Mouse (Mus musculus) embryo, embryonic 11.5 days (tissue): ENCODE data around the gene Dbn1.

Experiments
- DNase-seq: peaks from one replicate; pipeline ENCODE4 v3.0.0-alpha.2; 2012; ENCODE audit warnings: low read depth, low spot score

Dbn1 gene

DNA sequence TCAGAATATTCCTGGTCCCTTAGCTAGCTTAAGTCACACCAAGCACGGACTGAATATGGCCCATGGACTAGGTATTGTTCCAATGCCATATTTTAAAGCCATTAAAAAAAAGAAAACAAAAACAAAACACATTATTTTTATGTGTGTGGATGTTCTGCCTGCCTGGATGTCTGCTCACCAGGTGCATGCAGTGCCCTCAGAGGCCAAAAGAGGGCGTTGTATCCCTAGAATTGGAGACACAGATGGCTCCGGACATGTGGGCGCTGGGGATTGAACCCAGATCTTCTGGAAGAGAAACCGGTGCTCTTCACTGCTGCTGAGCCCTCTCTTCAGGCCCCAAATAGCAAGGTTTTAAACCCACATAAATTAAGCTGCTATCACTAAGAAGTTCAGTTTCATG is 9.9 kb downstream of the Dbn1 start:
- no peak for DNase-seq

GRCm38 (mm10) chr13:55477492-55477891 is 10.4 kb downstream of the Dbn1 start:
- DNase-seq: no peak

DNA sequence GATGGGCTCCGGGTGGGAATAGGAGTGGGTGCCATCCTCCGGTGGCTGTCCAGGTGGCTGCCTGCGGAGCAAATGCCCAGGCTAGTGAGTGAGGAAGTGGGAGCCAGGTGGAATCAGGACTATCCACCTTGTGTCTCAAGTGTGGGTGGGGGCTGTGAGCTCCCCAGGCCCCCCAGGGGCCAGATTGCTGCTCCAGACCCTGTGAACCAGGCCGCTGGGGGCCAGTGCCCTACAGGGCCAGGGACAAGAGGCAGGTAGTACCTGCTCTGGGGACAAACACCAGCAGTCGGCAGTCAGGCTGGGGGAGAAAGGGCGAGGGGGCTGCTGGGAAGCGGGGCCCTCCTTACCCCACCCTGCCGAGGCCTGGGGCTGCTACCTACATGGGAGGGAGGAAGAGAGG is 11.7 kb downstream of the Dbn1 start:
- no peak for DNase-seq

DNA sequence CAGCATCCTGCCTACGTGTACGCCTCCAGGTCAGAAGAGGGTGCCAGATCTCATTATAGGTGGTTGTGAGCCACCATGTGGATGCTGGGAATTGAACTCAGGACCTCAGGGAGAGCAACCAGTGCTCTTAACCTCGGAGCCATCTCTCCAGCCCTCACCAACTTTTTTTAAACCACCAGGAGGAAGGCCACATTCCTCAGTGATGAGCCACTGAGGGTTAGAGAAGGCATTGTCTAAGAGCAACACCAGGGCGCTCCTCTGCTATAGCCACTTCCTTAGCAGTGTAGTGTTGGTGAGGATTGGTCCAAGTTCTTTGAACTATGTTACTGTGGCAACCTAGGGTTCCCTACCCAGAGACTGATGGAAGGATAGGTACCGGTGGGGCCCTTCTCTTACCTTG is 12.2 kb downstream of the Dbn1 start:
- no peak for DNase-seq

- DNase-seq: no peak
Observed at GRCm38 (mm10) chr13:55474621-55475069, 13.3 kb downstream of the Dbn1 start.

- DNase-seq: no peak
Observed at GRCm38 (mm10) chr13:55473961-55474360, 13.9 kb downstream of the Dbn1 start.

DNA sequence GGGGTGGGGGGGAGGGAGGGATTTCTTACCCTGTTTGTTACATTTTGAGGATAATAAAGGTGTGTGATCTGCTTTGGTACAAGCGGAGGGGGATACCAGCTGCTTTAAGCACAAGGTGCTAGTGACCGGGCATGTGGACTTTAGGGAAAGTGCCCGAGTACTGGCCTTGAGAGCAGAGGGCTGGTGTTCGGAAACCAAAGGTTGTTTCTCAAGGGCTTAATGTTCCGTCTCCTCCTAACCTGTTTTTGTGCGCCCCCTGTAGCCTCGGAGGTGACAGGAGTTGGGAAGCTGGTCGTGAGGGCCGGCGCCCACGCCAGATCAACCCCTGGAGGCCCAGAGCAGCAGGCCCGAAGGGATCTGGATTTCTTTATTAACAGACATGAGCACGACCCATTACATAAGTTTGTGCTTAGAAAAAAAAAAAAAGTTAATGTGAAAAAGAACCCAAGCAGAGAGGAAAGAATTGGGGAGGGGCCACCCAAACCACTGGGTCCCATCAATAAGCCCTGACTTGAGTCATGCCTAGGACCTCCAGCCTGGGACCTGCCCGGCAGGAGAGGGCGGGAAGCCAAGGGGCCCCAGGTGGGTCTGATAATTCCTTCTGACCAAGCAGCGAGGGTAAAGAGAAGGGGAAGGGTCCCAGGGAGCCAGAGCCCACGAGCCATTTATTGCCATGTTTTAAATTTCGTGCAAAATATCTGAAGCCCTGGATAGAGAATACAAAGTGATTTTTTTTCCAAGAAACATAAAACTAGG is 14.7 kb downstream of the Dbn1 start:
- no peak for DNase-seq

GRCm38 (mm10) chr13:55472132-55473022 is 15.5 kb downstream of the Dbn1 start:
- no peak for DNase-seq

- DNase-seq: no peak
Observed at GRCm38 (mm10) chr13:55471819-55472131, 16.1 kb downstream of the Dbn1 start.

DNA sequence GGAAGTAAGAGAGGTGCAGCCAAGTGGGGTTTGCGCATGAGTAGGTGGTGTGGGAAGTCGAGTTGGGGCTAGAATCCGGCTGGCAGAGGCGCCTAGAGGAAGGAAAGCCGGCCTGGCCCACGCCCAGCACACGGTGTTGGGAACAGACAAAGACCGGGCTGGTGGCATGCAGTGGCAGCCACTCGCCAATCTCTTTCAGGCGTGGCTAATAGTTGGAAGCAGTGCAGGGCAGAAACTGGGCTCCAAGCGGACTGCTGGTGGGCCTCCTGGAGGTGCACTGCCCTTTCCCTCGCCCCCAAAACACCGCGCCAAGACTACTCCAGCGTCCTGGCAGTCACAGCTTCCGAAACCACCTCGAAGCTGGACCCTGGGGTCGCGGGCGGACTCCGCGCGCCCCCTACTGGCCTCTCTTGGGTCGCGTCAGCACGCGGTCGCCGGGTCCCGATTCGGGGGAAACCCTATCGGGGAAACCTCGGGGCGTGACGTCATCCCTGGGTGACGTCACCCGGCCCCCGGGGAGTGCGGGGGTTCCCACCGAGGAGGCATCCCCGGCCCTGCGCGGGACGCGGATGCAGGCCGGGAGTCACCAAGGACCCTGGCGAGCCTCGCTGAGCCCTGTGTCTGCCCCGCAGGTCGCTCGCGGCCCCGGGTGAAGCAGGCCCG is 16.6 kb downstream of the Dbn1 start:
- peak; percentile 91 for DNase-seq

DNA sequence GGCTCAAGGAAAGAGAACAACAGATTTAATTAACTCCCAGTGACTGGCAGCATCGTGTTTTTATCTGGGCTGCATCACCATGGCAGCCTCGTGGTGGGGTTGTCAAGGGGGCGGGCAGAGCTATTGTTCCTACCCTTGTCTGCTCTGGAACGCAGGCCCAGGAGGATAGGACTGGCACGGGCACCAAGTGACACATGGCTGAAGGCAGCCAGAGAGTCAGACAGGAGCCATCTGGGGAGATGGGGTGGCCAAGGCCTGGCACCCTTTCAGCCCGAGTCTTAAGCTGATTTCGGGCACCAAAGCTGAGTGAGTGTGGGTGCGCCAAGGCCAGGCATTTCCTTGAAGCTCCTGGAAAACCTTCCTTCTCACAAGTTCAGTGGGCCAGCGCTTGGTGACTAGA is 17.5 kb downstream of the Dbn1 start:
- no peak for DNase-seq

- no peak for DNase-seq
Observed at GRCm38 (mm10) chr13:55468851-55469560, 18.9 kb downstream of the Dbn1 start.

DNA sequence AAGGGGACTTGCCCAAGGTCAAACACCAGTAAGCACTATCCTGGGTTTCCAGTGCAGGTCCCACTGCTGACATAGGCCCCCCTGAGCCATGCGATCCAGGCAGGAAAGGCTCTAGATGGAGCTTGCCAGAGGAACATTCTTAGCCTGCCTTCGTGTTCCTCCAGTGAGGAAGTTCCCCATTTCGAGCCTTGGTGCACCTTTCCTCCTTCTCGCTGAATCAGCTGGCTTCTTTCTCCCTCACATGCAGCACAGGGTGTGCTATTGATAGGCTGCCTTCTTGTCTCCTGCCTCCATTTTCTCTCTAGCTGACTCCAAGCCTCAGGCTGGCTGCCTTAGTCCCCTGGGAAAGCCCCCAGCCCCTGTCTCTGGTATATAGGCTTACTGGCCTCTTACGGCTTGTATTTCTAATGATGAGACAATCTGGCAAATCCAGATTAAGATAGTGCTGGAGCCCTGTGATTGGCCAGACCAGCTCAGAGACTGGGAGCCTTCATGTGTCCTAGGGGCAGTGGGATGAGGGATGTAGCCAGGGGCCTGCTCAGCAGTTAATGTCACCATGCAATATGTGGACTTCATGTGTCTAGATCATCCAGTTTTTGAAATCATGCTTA is 22.0 kb downstream of the Dbn1 start:
- no peak for DNase-seq

- DNase-seq: no peak
Observed at GRCm38 (mm10) chr13:55465184-55465583, 22.7 kb downstream of the Dbn1 start.

GRCm38 (mm10) chr13:55464027-55464884 is 23.7 kb downstream of the Dbn1 start, which contains the start of gene Prr7:
Gene Prr7, plus strand, starts transcription at chr13:55464267.
- no peak for DNase-seq

DNA sequence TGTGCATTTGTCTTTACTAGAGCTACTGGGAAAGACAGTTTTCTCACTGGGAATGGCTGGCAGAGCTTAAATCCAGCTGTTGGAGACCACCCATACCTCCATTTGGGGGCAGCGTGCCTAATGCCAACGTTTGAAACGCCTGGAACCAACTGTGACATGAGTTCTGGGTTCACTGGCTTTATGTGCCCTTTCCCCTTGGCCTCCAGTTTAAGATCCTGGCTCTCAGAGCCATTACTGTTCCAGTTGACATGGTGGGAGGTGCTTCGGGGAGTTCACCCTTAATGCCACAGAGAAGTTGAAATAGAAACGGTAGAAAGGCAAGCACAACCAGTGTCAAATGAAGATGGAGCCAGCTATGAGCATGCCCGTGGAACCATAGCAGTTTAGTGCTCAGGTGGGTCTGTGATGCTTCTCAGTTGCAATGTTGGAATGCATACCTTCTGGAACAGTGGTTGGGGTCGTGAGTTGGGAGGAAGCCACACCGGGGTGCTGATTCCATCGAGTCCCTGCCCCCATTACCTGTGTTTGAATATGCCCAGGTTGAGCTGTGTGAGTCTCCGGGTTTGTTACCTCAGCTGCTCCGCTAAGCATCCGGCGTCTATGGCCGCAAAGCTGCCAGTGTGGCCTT is 24.4 kb downstream of the Dbn1 start:
- DNase-seq: no peak

DNA sequence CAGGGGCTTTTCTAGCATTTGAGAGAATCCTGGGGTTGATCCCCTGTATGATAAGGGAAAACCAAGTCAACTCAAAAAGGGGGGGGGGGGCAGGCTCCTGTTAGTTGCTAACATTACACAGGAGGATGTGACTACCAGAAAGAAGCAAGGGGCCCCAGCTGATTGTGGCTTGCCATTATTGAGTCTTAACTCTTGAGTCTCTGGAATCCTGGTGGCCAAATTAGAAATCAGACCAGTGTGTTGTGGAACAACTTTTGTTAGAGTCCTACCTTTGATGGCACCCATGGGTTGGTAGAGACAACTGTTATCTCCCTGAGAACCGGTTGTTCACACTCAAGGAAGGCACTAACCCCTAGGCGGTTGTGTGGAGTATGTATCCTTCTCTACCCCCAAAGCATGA is 24.9 kb downstream of the Dbn1 start:
- DNase-seq: no peak

DNA sequence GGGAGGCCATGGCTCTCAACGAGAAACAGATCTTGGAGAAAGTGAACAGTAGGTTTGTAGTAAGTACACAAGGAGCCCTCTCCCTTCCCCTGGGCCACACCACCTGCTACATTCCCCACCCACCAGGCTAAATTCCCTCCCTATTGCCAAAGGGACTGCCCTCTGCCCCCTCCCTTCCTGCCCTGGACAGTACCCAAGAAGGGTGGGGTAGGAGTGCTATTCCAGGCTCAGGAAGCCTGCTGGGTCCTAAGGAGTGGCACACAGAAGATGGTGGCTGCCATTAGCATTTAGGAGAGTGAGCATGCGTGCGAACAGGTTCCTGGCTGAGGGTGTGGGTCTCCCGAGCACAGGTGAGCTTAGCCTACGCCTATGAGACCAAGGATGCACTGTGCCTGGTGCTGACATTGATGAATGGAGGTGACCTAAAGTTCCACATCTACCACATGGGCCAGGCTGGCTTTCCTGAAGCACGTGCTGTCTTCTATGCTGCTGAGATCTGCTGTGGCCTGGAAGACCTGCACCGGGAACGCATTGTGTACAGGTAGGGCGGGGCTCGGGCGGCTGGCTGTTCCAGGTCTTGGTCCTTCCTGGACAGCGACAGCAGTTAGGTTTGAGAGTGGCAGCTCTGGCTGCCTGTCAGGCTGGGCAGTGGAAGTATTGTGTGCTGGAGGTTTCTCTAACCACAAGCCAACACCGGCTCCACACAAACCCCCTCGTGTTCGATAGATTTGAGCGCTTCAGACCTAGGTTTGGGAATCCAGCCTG is 35.9 kb downstream of the Dbn1 start:
- DNase-seq: no peak

GRCm38 (mm10) chr13:55451296-55451695 is 36.6 kb downstream of the Dbn1 start:
- DNase-seq: no peak
